ENCODE assay signal across 8 mouse cellular contexts in genomic region chr7:141008312-141008761, GRCm38 (mm10). TPM values are rescaled to one million over a fixed set of nuclear protein-coding genes. Genes with fewer than 3 reads are reported as not detected.
DNase-seq lines count a peak whose midpoint lies in the region; ATAC-seq lines count a peak whose summit lies in the region.

No protein-coding gene starts in this region.

- no peaks in the 10 kb centered on the region; the same call in 1 of the 2 replicates for H3K27me3 ChIP-seq in midbrain, embryonic 11.5 days (ENCODE audit: control insufficient read depth, insufficient read depth, low read length)
- no peaks in the 10 kb centered on the region for H3K27me3 ChIP-seq in midbrain, embryonic 16.5 days (ENCODE audit: control insufficient read depth, insufficient read depth, low read depth, low read length)
- H3K27me3 ChIP-seq in embryonic facial prominence, embryonic 10.5 days (replicated peaks; ENCODE audit: low read depth, poor library complexity, severe bottlenecking), result peaks cover 5% of the 10 kb centered on the region; the same call in 1 of the 2 replicates
- no peaks in the 10 kb centered on the region for H3K27me3 ChIP-seq in liver, embryonic 12.5 days (replicated peaks)
- H3K27me3 ChIP-seq in neural tube, embryonic 15.5 days (replicated peaks), result no peaks in the 10 kb centered on the region
- peaks cover 21% of the 10 kb centered on the region for H3K27me3 ChIP-seq in forebrain, embryonic 12.5 days

- WGBS in midbrain, embryonic 11.5 days, result 5% methylated on average over 7 of the region's 7 CpGs
- WGBS in midbrain, embryonic 16.5 days, result 7% methylated on average over 7 of the region's 7 CpGs
- WGBS in embryonic facial prominence, embryonic 10.5 days, result 4% methylated on average over 7 of the region's 7 CpGs
- WGBS in liver, embryonic 12.5 days (ENCODE audit: insufficient replicate concordance), result 10% methylated on average over 7 of the region's 7 CpGs
- 8% methylated on average over 7 of the region's 7 CpGs for WGBS in neural tube, embryonic 15.5 days
- WGBS in forebrain, embryonic 12.5 days, result 5% methylated on average over 7 of the region's 7 CpGs

- peak overlapping the region; percentile 37 for H3K4me2 ChIP-seq in midbrain, embryonic 11.5 days
- no peak overlapping the region for H3K4me2 ChIP-seq in midbrain, embryonic 16.5 days (ENCODE audit: low read length)
- H3K4me2 ChIP-seq in liver, embryonic 12.5 days, result peak overlapping the region; percentile 59
- peak overlapping the region; percentile 40 for H3K4me2 ChIP-seq in neural tube, embryonic 15.5 days
- no peak overlapping the region; the same call in 1 of the 2 replicates for H3K4me2 ChIP-seq in forebrain, embryonic 12.5 days

- no peaks in the 10 kb centered on the region for H3K9me3 ChIP-seq in midbrain, embryonic 11.5 days (ENCODE audit: control insufficient read depth, low read length)
- H3K9me3 ChIP-seq in midbrain, embryonic 16.5 days (replicated peaks; ENCODE audit: control insufficient read depth, low read length, poor library complexity, severe bottlenecking), result no peaks in the 10 kb centered on the region
- H3K9me3 ChIP-seq in embryonic facial prominence, embryonic 10.5 days, result no peaks in the 10 kb centered on the region
- H3K9me3 ChIP-seq in liver, embryonic 12.5 days (replicated peaks), result no peaks in the 10 kb centered on the region
- H3K9me3 ChIP-seq in neural tube, embryonic 15.5 days (replicated peaks), result no peaks in the 10 kb centered on the region
- no peaks in the 10 kb centered on the region for H3K9me3 ChIP-seq in forebrain, embryonic 12.5 days

- H3K4me3 ChIP-seq in midbrain, embryonic 11.5 days (ENCODE audit: low read depth, low read length), result no peak overlapping the region
- no peak overlapping the region for H3K4me3 ChIP-seq in midbrain, embryonic 16.5 days (ENCODE audit: low read depth, low read length)
- H3K4me3 ChIP-seq in embryonic facial prominence, embryonic 10.5 days, result peak overlapping the region; percentile 47
- H3K4me3 ChIP-seq in liver, embryonic 12.5 days, result 0 out of 2 replicates have a peak overlapping the region, but pooled peaks have one; percentile 19
- H3K4me3 ChIP-seq in neural tube, embryonic 15.5 days (replicated peaks), result no peak overlapping the region
- H3K4me3 ChIP-seq in forebrain, embryonic 12.5 days (replicated peaks), result no peak overlapping the region

- intact Hi-C loops in heart, postnatal 25 days (cut with DNase I), result loop anchor here (1.0 to 5.0 kb wide), 4 partner anchors 42 to 169 kb away; partner anchors contain the start of gene Ifitm1

- H3K9ac ChIP-seq in midbrain, embryonic 11.5 days (ENCODE audit: low read length), result no peak overlapping the region
- no peak overlapping the region for H3K9ac ChIP-seq in midbrain, embryonic 16.5 days (ENCODE audit: low read depth, low read length)
- H3K9ac ChIP-seq in liver, embryonic 12.5 days, result no peak overlapping the region
- no peak overlapping the region for H3K9ac ChIP-seq in neural tube, embryonic 15.5 days (replicated peaks)
- no peak overlapping the region for H3K9ac ChIP-seq in forebrain, embryonic 12.5 days

- no peak for ATAC-seq in midbrain, embryonic 11.5 days (ENCODE audit: low FRiP score)
- no peak for ATAC-seq in midbrain, embryonic 16.5 days
- ATAC-seq in liver, embryonic 12.5 days, result no peak
- no peak for ATAC-seq in neural tube, embryonic 15.5 days (ENCODE audit: low FRiP score)
- no peak for ATAC-seq in forebrain, embryonic 12.5 days (ENCODE audit: low FRiP score)

- H3K4me1 ChIP-seq in midbrain, embryonic 11.5 days (ENCODE audit: control insufficient read depth, insufficient read depth, low read length), result peaks cover 3% of the 10 kb centered on the region; the same call in 1 of the 2 replicates
- H3K4me1 ChIP-seq in midbrain, embryonic 16.5 days (ENCODE audit: control insufficient read depth, insufficient read depth, low read length), result no peaks in the 10 kb centered on the region
- H3K4me1 ChIP-seq in embryonic facial prominence, embryonic 10.5 days, result peaks cover 35% of the 10 kb centered on the region
- H3K4me1 ChIP-seq in liver, embryonic 12.5 days, result peaks cover 45% of the 10 kb centered on the region
- H3K4me1 ChIP-seq in neural tube, embryonic 15.5 days, result peaks cover 11% of the 10 kb centered on the region; the same call in 1 of the 2 replicates
- peaks cover 12% of the 10 kb centered on the region; the same call in 1 of the 2 replicates for H3K4me1 ChIP-seq in forebrain, embryonic 12.5 days

- H3K36me3 ChIP-seq in midbrain, embryonic 11.5 days (ENCODE audit: control insufficient read depth, insufficient read depth, low read length), result no peaks in the 10 kb centered on the region; the same call in 1 of the 2 replicates
- H3K36me3 ChIP-seq in midbrain, embryonic 16.5 days (ENCODE audit: control insufficient read depth, insufficient read depth, low read length), result no peaks in the 10 kb centered on the region
- H3K36me3 ChIP-seq in embryonic facial prominence, embryonic 10.5 days (replicated peaks), result no peaks in the 10 kb centered on the region
- no peaks in the 10 kb centered on the region for H3K36me3 ChIP-seq in liver, embryonic 12.5 days
- H3K36me3 ChIP-seq in neural tube, embryonic 15.5 days, result no peaks in the 10 kb centered on the region
- no peaks in the 10 kb centered on the region for H3K36me3 ChIP-seq in forebrain, embryonic 12.5 days (replicated peaks)

- DNase-seq in midbrain, embryonic 11.5 days (ENCODE audit: low spot score, missing footprints), result peak; percentile 86
- DNase-seq in embryonic facial prominence, embryonic 10.5 days (ENCODE audit: low spot score), result peak; percentile 36
- DNase-seq in heart, postnatal 25 days (ENCODE audit: low spot score), result peak; percentile 35
- no peak for DNase-seq in left cerebral cortex, adult 9 months (ENCODE audit: low spot score in 2 of 2)

- H3K27ac ChIP-seq in midbrain, embryonic 11.5 days (ENCODE audit: low read depth, low read length), result no peak overlapping the region
- H3K27ac ChIP-seq in midbrain, embryonic 16.5 days (ENCODE audit: low read length), result no peak overlapping the region
- no peak overlapping the region for H3K27ac ChIP-seq in embryonic facial prominence, embryonic 10.5 days (replicated peaks)
- no peak overlapping the region for H3K27ac ChIP-seq in liver, embryonic 12.5 days
- no peak overlapping the region for H3K27ac ChIP-seq in neural tube, embryonic 15.5 days (replicated peaks)
- H3K27ac ChIP-seq in forebrain, embryonic 12.5 days, result no peak overlapping the region

RNA-seq across cellular contexts. Expression of gene Ifitm3, which starts 2.2 kb away (rescaled TPM):
- 13.5 and 14.0 TPM in 2 replicates for polyA plus RNA-seq in midbrain, embryonic 11.5 days (2014; fragmentation: Nextera tagmentation; extraction: Ambion mirVana)
- 28.2 and 37.3 TPM in 2 replicates for polyA plus RNA-seq in midbrain, embryonic 16.5 days (2015; fragmentation: Nextera tagmentation; extraction: Ambion mirVana)
- polyA plus RNA-seq in embryonic facial prominence, embryonic 10.5 days (2016; fragmentation: Nextera tagmentation; extraction: Ambion mirVana), result 42.6 and 44.7 TPM in 2 replicates
- 100 to 1,000 TPM; 102 to 111 TPM for total RNA-seq in heart, postnatal 25 days (2021)
- 35.7 TPM in 2 replicates for polyA plus RNA-seq in liver, embryonic 12.5 days (2016; fragmentation: Nextera tagmentation; extraction: Ambion mirVana)
- 50.1 and 243 TPM in 2 replicates for polyA plus RNA-seq in neural tube, embryonic 15.5 days (2015; fragmentation: Nextera tagmentation; extraction: Ambion mirVana)
- 11.6 and 13.0 TPM in 2 replicates for polyA plus RNA-seq in forebrain, embryonic 12.5 days (2016; fragmentation: Nextera tagmentation; extraction: Ambion mirVana)

RNA-seq across cellular contexts. Expression of gene Ifitm6, which starts 9.4 kb away (rescaled TPM):
- not detected in 2 replicates for polyA plus RNA-seq in midbrain, embryonic 11.5 days (2014; fragmentation: Nextera tagmentation; extraction: Ambion mirVana)
- polyA plus RNA-seq in midbrain, embryonic 16.5 days (2015; fragmentation: Nextera tagmentation; extraction: Ambion mirVana), result 0.69 and 0.91 TPM in 2 replicates
- not detected in 2 replicates for polyA plus RNA-seq in embryonic facial prominence, embryonic 10.5 days (2016; fragmentation: Nextera tagmentation; extraction: Ambion mirVana)
- under 1 TPM in 1 of 2 experiments, not detected in 1; 0.42 TPM for total RNA-seq in heart, postnatal 25 days (2021)
- polyA plus RNA-seq in liver, embryonic 12.5 days (2016; fragmentation: Nextera tagmentation; extraction: Ambion mirVana), result 1.4 and 2.7 TPM in 2 replicates
- 1.7 and 1.8 TPM in 2 replicates for polyA plus RNA-seq in neural tube, embryonic 15.5 days (2015; fragmentation: Nextera tagmentation; extraction: Ambion mirVana)
- polyA plus RNA-seq in forebrain, embryonic 12.5 days (2016; fragmentation: Nextera tagmentation; extraction: Ambion mirVana), result not detected in 2 replicates

RNA-seq across cellular contexts. Expression of gene Gm17387, which starts 20.6 kb away (rescaled TPM):
- not detected in 2 replicates for polyA plus RNA-seq in midbrain, embryonic 11.5 days (2014; fragmentation: Nextera tagmentation; extraction: Ambion mirVana)
- polyA plus RNA-seq in midbrain, embryonic 16.5 days (2015; fragmentation: Nextera tagmentation; extraction: Ambion mirVana), result not detected in 2 replicates
- not detected in 2 replicates for polyA plus RNA-seq in embryonic facial prominence, embryonic 10.5 days (2016; fragmentation: Nextera tagmentation; extraction: Ambion mirVana)
- total RNA-seq in heart, postnatal 25 days (2021), result not detected
- not detected in 2 replicates for polyA plus RNA-seq in liver, embryonic 12.5 days (2016; fragmentation: Nextera tagmentation; extraction: Ambion mirVana)
- polyA plus RNA-seq in neural tube, embryonic 15.5 days (2015; fragmentation: Nextera tagmentation; extraction: Ambion mirVana), result not detected in 2 replicates
- not detected in 2 replicates for polyA plus RNA-seq in forebrain, embryonic 12.5 days (2016; fragmentation: Nextera tagmentation; extraction: Ambion mirVana)

RNA-seq across cellular contexts. Expression of gene Ifitm1, which starts 41.3 kb away (rescaled TPM):
- polyA plus RNA-seq in midbrain, embryonic 11.5 days (2014; fragmentation: Nextera tagmentation; extraction: Ambion mirVana), result 8.0 and 9.5 TPM in 2 replicates
- 9.0 and 11.1 TPM in 2 replicates for polyA plus RNA-seq in midbrain, embryonic 16.5 days (2015; fragmentation: Nextera tagmentation; extraction: Ambion mirVana)
- 8.7 and 13.4 TPM in 2 replicates for polyA plus RNA-seq in embryonic facial prominence, embryonic 10.5 days (2016; fragmentation: Nextera tagmentation; extraction: Ambion mirVana)
- total RNA-seq in heart, postnatal 25 days (2021), result 1 to 10 TPM; 1.6 to 2.8 TPM
- polyA plus RNA-seq in liver, embryonic 12.5 days (2016; fragmentation: Nextera tagmentation; extraction: Ambion mirVana), result 19.5 and 23.4 TPM in 2 replicates
- 20.6 and 115 TPM in 2 replicates for polyA plus RNA-seq in neural tube, embryonic 15.5 days (2015; fragmentation: Nextera tagmentation; extraction: Ambion mirVana)
- 5.8 and 6.2 TPM in 2 replicates for polyA plus RNA-seq in forebrain, embryonic 12.5 days (2016; fragmentation: Nextera tagmentation; extraction: Ambion mirVana)

RNA-seq across cellular contexts. Expression of gene Ifitm2, which starts 52.5 kb away (rescaled TPM):
- 198 and 207 TPM in 2 replicates for polyA plus RNA-seq in midbrain, embryonic 11.5 days (2014; fragmentation: Nextera tagmentation; extraction: Ambion mirVana)
- polyA plus RNA-seq in midbrain, embryonic 16.5 days (2015; fragmentation: Nextera tagmentation; extraction: Ambion mirVana), result 118 and 129 TPM in 2 replicates
- polyA plus RNA-seq in embryonic facial prominence, embryonic 10.5 days (2016; fragmentation: Nextera tagmentation; extraction: Ambion mirVana), result 602 and 668 TPM in 2 replicates
- 100 to 1,000 TPM in 1 of 2 experiments, 10 to 100 TPM in 1; 96.7 to 116 TPM for total RNA-seq in heart, postnatal 25 days (2021)
- 355 TPM in 2 replicates for polyA plus RNA-seq in liver, embryonic 12.5 days (2016; fragmentation: Nextera tagmentation; extraction: Ambion mirVana)
- 197 and 409 TPM in 2 replicates for polyA plus RNA-seq in neural tube, embryonic 15.5 days (2015; fragmentation: Nextera tagmentation; extraction: Ambion mirVana)
- 178 and 217 TPM in 2 replicates for polyA plus RNA-seq in forebrain, embryonic 12.5 days (2016; fragmentation: Nextera tagmentation; extraction: Ambion mirVana)

Comparison
In these comparisons a context has a peak if more than half of its experiments do, and no peak if none do; other contexts are left out.
1. H3K4me2 ChIP-seq: peak in midbrain, embryonic 11.5 days (single experiment), liver, embryonic 12.5 days (single experiment) and neural tube, embryonic 15.5 days (single experiment); none in midbrain, embryonic 16.5 days (single experiment) and forebrain, embryonic 12.5 days (single experiment).
2. DNase-seq: peak in midbrain, embryonic 11.5 days (single experiment), embryonic facial prominence, embryonic 10.5 days (single experiment) and heart, postnatal 25 days (single experiment); none in left cerebral cortex, adult 9 months (0 of 2).
3. H3K4me3 ChIP-seq: peak in embryonic facial prominence, embryonic 10.5 days (single experiment) and liver, embryonic 12.5 days (single experiment); none in midbrain, embryonic 11.5 days (single experiment), midbrain, embryonic 16.5 days (single experiment), neural tube, embryonic 15.5 days (single experiment) and forebrain, embryonic 12.5 days (single experiment).